Mouse (Mus musculus) stomach, embryonic 15.5 days (tissue): ENCODE results near the gene Atg16l2. TPM values are rescaled to one million over a fixed set of nuclear protein-coding genes. Genes with fewer than 3 reads are reported as not detected.
A peak's percentile ranks its signal among the peaks of the same experiment; 100 is the strongest.

Experiments used
- ATAC-seq: fragments of 200-750 bp; cut with Nextera tagmentation; 2 replicates; pipeline ENCODE4 v1.8.0; 2017; ENCODE audit warnings: low read depth, moderate number of reproducible peaks, moderate TSS enrichment; ENCODE audit not compliant: insufficient read depth, low FRiP score
- H3K27ac ChIP-seq: fragments of 300-500 bp; sonication (generic); 2 replicates; pipeline ENCODE4 v1.5.1; 2015; ENCODE audit warnings: mild to moderate bottlenecking, inconsistent platforms
- H3K27me3 ChIP-seq: fragments of 300-500 bp; sonication (generic); replicated peaks from 2 replicates; pipeline ENCODE4 v1.6.1; 2015; ENCODE audit warnings: inconsistent platforms
- H3K36me3 ChIP-seq: fragments of 300-500 bp; sonication (generic); 2 replicates; pipeline ENCODE4 v1.6.1; 2015; ENCODE audit warnings: inconsistent platforms
- H3K4me1 ChIP-seq: fragments of 300-500 bp; sonication (generic); 2 replicates; pipeline ENCODE4 v1.6.1; 2015; ENCODE audit warnings: inconsistent platforms
- H3K4me2 ChIP-seq: fragments of 300-500 bp; sonication (generic); 2 replicates; pipeline ENCODE4 v1.6.1; 2015; ENCODE audit warnings: mild to moderate bottlenecking, inconsistent platforms
- H3K4me3 ChIP-seq: fragments of 300-500 bp; sonication (generic); replicated peaks from 2 replicates; pipeline ENCODE4 v1.5.1; 2015; ENCODE audit warnings: inconsistent platforms
- H3K9ac ChIP-seq: fragments of 300-500 bp; sonication (generic); 2 replicates; pipeline ENCODE4 v1.6.1; 2015; ENCODE audit warnings: inconsistent platforms
- H3K9me3 ChIP-seq: fragments of 300-500 bp; sonication (generic); 2 replicates; pipeline ENCODE4 v1.6.1; 2016; ENCODE audit warnings: inconsistent platforms
- WGBS: fragments of 180-500 bp; shearing (Covaris S2); methylation state at CpG from one replicate; pipeline ENCODE4 v1.1.7; 2015; 5-methylcytosine and 5-hydroxymethylcytosine counted together
- polyA plus RNA-seq: library from polyadenylated mRNA; unstranded; fragments of >200 nt; fragmentation: Nextera tagmentation; extraction: Ambion mirVana; gene quantifications from 2 replicates; pipeline ENCODE4 v1.2.1, GENCODE M21; 2015

Gene Atg16l2
- polyA plus RNA-seq, 1 experiment from 2014 or later = 16.2 TPM

- Histone ChIP-seq H3K27me3 (no peaks in the 10 kb centered on the region), H3K4me3 (no peak overlapping the region), H3K4me1 (peaks cover 7% of the 10 kb centered on the region; the same call in 1 of the 2 replicates), H3K4me2 (no peak overlapping the region), H3K36me3 (no peaks in the 10 kb centered on the region), H3K27ac (no peak overlapping the region), H3K9ac (no peak overlapping the region), H3K9me3 (no peaks in the 10 kb centered on the region)
- WGBS = 41% methylated on average over 2 of the region's 2 CpGs
- no peak for ATAC-seq
Observed at GRCm38 (mm10) chr7:101306841-101307240, 4.8 kb upstream of the Atg16l2 start.

DNA sequence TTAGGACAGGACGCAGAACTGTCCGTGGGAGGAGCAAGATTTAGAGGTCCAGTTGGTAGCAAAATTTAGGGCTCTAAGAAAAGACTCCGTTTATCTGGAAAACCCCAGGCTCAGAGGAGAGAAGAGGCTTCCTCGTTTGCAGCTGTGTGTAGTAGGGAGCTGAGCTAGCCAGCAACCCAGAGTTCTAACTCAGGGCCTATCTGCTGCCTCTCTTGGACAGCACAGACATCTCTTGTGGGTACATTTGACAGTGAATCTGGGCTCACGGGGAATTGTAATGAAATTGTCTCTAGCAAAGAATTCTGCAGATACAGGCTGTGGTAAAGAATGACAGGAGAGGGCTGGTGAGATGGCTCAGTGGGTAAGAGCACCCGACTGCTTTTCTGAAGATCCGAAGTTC is 640 bp upstream of the Atg16l2 start:
- 37% methylated on average over 7 of the region's 7 CpGs for WGBS
- no peaks in the 10 kb centered on the region for H3K27me3 ChIP-seq
- no peak overlapping the region for H3K9ac ChIP-seq
- peak overlapping the region; percentile 78; the same call in 1 of the 2 replicates for H3K4me3 ChIP-seq
- H3K4me1 ChIP-seq = peaks cover 7% of the 10 kb centered on the region; the same call in 1 of the 2 replicates
- H3K4me2 ChIP-seq = peak overlapping the region; percentile 90
- 0 out of 2 replicates have a peak overlapping the region, but pooled peaks have one; percentile 52 for H3K27ac ChIP-seq
- no peak for ATAC-seq
- H3K9me3 ChIP-seq = no peaks in the 10 kb centered on the region
- H3K36me3 ChIP-seq = no peaks in the 10 kb centered on the region; the same call in 1 of the 2 replicates

GRCm38 (mm10) chr7:101301361-101301880 is 630 bp downstream of the Atg16l2 start:
- Histone ChIP-seq H3K9me3 (no peaks in the 10 kb centered on the region), H3K27me3 (no peaks in the 10 kb centered on the region), H3K4me3 (peak overlapping the region; percentile 78), H3K27ac (peak overlapping the region; percentile 52), H3K4me1 (peaks cover 12% of the 10 kb centered on the region; the same call in 1 of the 2 replicates), H3K4me2 (peak overlapping the region; percentile 90), H3K9ac (peak overlapping the region; percentile 65), H3K36me3 (no peaks in the 10 kb centered on the region; the same call in 1 of the 2 replicates)
- peak; percentile 15 for ATAC-seq
- 1% methylated on average over 30 of the region's 30 CpGs for WGBS

GRCm38 (mm10) chr7:101298375-101298774 is 3.7 kb downstream of the Atg16l2 start:
- no peak overlapping the region for H3K4me2 ChIP-seq
- H3K9ac ChIP-seq = no peak overlapping the region
- no peak overlapping the region for H3K4me3 ChIP-seq
- no peaks in the 10 kb centered on the region for H3K27me3 ChIP-seq
- no peaks in the 10 kb centered on the region; the same call in 1 of the 2 replicates for H3K36me3 ChIP-seq
- H3K27ac ChIP-seq = no peak overlapping the region
- 85% methylated on average over 3 of the region's 3 CpGs for WGBS
- no peak for ATAC-seq
- no peaks in the 10 kb centered on the region for H3K9me3 ChIP-seq
- peaks cover 16% of the 10 kb centered on the region; the same call in 1 of the 2 replicates for H3K4me1 ChIP-seq

DNA sequence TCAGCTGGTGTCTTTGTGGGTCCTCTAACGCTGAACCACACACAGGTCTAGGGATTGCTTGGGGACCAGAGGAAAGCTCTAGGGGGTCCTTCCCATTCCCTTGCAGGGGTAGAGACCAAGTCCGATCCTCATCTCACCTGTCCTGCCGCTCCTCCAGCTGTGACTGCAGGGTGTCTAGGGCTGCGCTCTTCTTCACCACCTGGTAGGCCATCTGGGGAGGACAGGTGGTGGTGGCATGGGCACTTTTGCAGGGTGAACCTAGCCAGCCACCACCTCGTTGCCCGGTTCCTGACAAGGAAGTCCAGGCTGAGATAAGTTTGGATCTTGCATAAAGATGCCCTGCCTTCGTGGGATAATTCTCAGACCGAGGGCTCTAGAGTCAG is 5.0 kb downstream of the Atg16l2 start:
- Histone ChIP-seq H3K4me1 (peaks cover 9% of the 10 kb centered on the region; the same call in 1 of the 2 replicates), H3K4me3 (peak overlapping the region; percentile 30), H3K4me2 (peak overlapping the region; percentile 62), H3K27ac (no peak overlapping the region), H3K9me3 (no peaks in the 10 kb centered on the region), H3K27me3 (no peaks in the 10 kb centered on the region), H3K9ac (no peak overlapping the region), H3K36me3 (no peaks in the 10 kb centered on the region; the same call in 1 of the 2 replicates)
- no peak for ATAC-seq
- WGBS = 32% methylated on average over 8 of the region's 8 CpGs

DNA sequence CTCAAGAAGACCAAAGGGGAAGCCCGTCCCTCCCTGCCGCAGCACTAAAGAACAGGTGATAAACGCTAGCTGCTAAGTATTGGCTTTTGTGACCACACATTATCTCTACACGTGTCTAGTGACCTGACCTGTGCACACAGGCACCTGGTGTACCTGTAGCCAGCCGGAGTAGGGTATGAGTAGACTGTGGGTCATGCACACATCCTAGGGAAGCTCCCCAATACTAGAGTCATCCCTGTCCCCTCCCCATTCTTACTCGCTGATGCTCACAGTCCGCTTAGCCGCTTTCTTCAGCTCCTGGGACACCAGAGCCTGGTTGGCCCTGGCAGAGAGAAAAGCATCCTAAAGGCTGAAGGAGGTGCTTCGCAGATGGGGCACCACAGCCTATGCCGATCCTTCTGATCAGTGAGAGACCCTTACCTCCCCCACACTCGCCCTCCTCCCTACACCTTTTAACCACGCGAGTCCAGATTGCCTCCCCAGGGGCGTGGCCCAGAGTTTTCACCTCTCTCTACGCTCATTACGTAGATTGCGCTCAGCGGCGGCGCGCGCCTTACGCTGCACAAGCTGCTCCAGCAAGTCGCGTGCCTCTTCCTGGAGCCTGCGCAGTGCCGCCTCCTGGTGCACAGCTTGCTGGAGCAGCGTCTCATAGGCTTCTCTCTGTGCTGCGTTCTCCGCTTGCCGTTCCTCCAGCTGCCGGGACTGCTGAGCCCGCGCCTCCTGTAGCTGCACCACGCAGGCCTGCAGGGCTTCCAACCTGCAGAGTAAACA is 5.6 kb downstream of the Atg16l2 start:
- no peaks in the 10 kb centered on the region; the same call in 1 of the 2 replicates for H3K36me3 ChIP-seq
- H3K9ac ChIP-seq = no peak overlapping the region
- H3K4me1 ChIP-seq = peaks cover 9% of the 10 kb centered on the region; the same call in 1 of the 2 replicates
- no peaks in the 10 kb centered on the region for H3K9me3 ChIP-seq
- H3K27ac ChIP-seq = no peak overlapping the region
- peak overlapping the region; percentile 62 for H3K4me2 ChIP-seq
- no peaks in the 10 kb centered on the region for H3K27me3 ChIP-seq
- WGBS = 11% methylated on average over 35 of the region's 35 CpGs
- peak; percentile 87 for ATAC-seq
- H3K4me3 ChIP-seq = peak overlapping the region; percentile 30

DNA sequence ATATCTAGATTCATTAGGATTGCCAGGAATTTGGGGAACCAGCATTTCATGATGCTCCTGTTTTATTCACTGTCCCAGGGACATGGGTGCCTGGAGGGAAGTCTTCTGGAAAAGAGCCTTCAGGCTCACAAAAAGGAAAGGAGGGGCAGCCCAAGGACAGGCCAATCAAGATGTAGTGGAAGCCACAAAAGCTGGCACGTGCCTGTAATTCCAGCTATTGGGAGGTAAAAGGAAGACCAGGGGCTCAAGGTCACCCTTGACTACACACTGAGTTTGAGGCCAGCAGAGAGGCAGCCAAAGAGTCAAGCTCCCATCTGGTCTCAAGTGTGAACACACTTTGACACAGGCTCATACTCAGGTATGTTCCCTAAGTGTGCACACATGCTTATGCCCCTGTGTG is 6.6 kb downstream of the Atg16l2 start:
- Histone ChIP-seq H3K36me3 (no peaks in the 10 kb centered on the region; the same call in 1 of the 2 replicates), H3K9ac (no peak overlapping the region), H3K27ac (no peak overlapping the region), H3K4me1 (peaks cover 9% of the 10 kb centered on the region; the same call in 1 of the 2 replicates), H3K9me3 (no peaks in the 10 kb centered on the region), H3K4me3 (no peak overlapping the region), H3K27me3 (no peaks in the 10 kb centered on the region), H3K4me2 (no peak overlapping the region)
- 76% methylated on average over 1 of the region's 1 CpGs for WGBS
- ATAC-seq = no peak

GRCm38 (mm10) chr7:101293611-101294010 is 8.4 kb downstream of the Atg16l2 start:
- no peak overlapping the region for H3K4me3 ChIP-seq
- WGBS = 56% methylated on average over 4 of the region's 4 CpGs
- no peaks in the 10 kb centered on the region for H3K27me3 ChIP-seq
- no peak overlapping the region for H3K4me2 ChIP-seq
- H3K27ac ChIP-seq = no peak overlapping the region
- peaks cover 9% of the 10 kb centered on the region; the same call in 1 of the 2 replicates for H3K4me1 ChIP-seq
- H3K9me3 ChIP-seq = no peaks in the 10 kb centered on the region
- H3K36me3 ChIP-seq = no peaks in the 10 kb centered on the region; the same call in 1 of the 2 replicates
- no peak for ATAC-seq
- H3K9ac ChIP-seq = no peak overlapping the region

DNA sequence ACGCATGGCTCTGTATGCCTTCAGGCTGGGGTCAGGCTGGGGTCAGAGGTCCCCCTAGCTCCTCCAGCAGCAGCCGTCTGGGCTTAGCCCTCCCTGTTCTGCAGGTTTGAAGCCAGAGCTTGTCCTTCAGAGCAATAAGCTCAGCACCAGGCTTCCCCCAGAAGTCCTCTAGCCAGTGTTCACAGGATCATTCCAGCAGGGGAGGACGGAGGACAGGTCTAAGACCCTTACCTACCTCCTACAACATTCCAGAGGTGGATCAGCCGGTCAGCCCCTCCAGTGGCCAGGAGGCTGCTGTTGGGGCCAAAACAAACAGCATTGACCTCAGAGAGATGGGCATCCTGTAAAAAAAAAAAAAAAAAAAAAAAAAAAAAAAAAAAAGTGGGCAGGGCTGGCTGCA is 8.9 kb downstream of the Atg16l2 start:
- Histone ChIP-seq H3K36me3 (no peaks in the 10 kb centered on the region; the same call in 1 of the 2 replicates), H3K4me1 (peaks cover 9% of the 10 kb centered on the region; the same call in 1 of the 2 replicates), H3K9me3 (no peaks in the 10 kb centered on the region), H3K9ac (no peak overlapping the region), H3K27me3 (no peaks in the 10 kb centered on the region), H3K27ac (no peak overlapping the region), H3K4me3 (no peak overlapping the region), H3K4me2 (no peak overlapping the region)
- no peak for ATAC-seq
- 58% methylated on average over 4 of the region's 4 CpGs for WGBS

DNA sequence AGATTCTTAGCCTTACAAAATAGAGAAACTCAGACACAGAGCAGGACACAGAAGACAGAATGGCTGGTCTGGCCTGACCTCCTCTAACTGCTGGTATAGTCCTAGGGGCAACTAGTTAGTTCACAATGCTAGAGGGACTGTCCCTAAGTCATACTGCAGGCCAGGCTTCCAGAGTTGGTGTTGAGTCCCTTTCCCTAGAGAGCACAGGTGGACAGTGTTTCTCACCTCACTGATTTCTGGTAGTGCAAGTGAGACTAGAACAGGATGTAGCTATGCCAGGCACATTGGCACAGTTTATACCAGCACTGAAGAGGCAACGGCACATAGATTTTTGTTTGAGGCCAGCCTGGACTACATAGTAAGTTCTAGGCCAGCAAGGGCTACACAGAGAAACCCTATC is 9.4 kb downstream of the Atg16l2 start:
- Histone ChIP-seq H3K9me3 (no peaks in the 10 kb centered on the region), H3K36me3 (no peaks in the 10 kb centered on the region; the same call in 1 of the 2 replicates), H3K4me2 (no peak overlapping the region), H3K27me3 (no peaks in the 10 kb centered on the region), H3K27ac (no peak overlapping the region), H3K9ac (no peak overlapping the region), H3K4me1 (peaks cover 9% of the 10 kb centered on the region; the same call in 1 of the 2 replicates), H3K4me3 (no peak overlapping the region)
- WGBS = 90% methylated on average over 1 of the region's 1 CpGs
- no peak for ATAC-seq

- Histone ChIP-seq H3K36me3 (no peaks in the 10 kb centered on the region), H3K27me3 (no peaks in the 10 kb centered on the region), H3K9ac (no peak overlapping the region), H3K4me1 (peaks cover 9% of the 10 kb centered on the region; the same call in 1 of the 2 replicates), H3K4me3 (no peak overlapping the region), H3K4me2 (no peak overlapping the region), H3K9me3 (no peaks in the 10 kb centered on the region), H3K27ac (no peak overlapping the region)
- ATAC-seq = no peak
- whole genome bisulfite sequencing = 68% methylated on average over 4 of the region's 4 CpGs
Observed at GRCm38 (mm10) chr7:101292086-101292485, 10.0 kb downstream of the Atg16l2 start.

DNA sequence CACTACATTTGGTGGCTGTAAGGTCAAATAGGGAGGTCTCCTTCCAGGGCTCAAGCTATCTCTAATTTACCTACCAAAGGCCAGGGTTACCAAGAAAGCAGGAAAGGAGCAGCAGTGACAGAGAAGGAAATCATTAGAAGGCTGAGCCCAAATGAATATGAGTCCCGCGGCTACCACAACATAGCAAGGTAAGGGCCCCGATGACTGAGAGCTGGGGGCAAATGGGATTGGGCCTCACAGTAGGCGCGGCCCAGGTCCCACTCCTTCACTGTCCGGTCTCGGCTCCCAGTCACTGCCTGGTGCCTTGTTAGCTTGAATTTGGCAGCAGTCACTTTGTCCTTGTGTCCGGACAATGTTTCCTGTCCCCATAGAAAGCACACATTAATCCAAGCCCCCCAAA is 10.4 kb downstream of the Atg16l2 start:
- 0 out of 2 replicates have a peak, but pooled peaks cover 5% of the 10 kb centered on the region for H3K4me1 ChIP-seq
- no peak for ATAC-seq

More for the DNA sequence above, 10.4 kb downstream of the Atg16l2 start:
- no peak overlapping the region for H3K9ac ChIP-seq
- no peak overlapping the region for H3K4me3 ChIP-seq
- no peaks in the 10 kb centered on the region for H3K36me3 ChIP-seq
- H3K27me3 ChIP-seq = no peaks in the 10 kb centered on the region
- 85% methylated on average over 8 of the region's 8 CpGs for WGBS
- H3K9me3 ChIP-seq = no peaks in the 10 kb centered on the region
- H3K4me2 ChIP-seq = no peak overlapping the region
- no peak overlapping the region for H3K27ac ChIP-seq
